Mouse (Mus musculus): ENCODE measurements around the gene Agpat1. TPM values are rescaled to one million over a fixed set of nuclear protein-coding genes. Genes with fewer than 3 reads are reported as not detected.

Agpat1 gene
- polyA plus RNA-seq, 1 experiment from 2014 or later = 64.8 TPM

DNA sequence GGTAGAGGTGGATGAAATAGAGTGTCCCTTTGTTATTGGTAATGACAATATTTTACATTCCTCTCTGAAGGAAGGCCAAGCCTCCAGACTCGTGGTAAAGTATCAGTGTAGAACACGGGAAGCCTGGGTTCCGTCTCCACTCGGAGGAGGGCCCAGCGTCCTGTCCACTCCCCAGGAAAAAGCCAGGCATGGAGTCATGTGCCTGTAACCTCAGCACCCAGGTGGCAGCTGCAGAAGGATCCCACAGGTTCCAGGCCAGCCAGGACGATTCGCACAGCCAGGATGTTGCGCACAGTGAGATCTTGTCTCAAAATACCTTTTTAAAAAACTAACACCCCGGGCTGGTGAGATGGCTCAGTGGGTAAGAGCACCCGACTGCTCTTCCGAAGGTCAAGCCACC lies 40.7 kb upstream of the Agpat1 start:
- DNase-seq (ENCODE audit: low spot score) = no peak
- H3K9me3 ChIP-seq (ENCODE audit: control insufficient read depth, low read length) = no peaks in the 10 kb centered on the region
- no peak overlapping the region for H3K4me2 ChIP-seq
- H3K4me1 ChIP-seq (replicated peaks; ENCODE audit: control insufficient read depth, insufficient read depth, low read length) = peaks cover 6% of the 10 kb centered on the region
- H3K4me3 ChIP-seq (ENCODE audit: low read depth, low read length) = no peak overlapping the region
- no peak overlapping the region for H3K9ac ChIP-seq (ENCODE audit: low read depth, low read length)
- no peak for ATAC-seq (replicated peaks; ENCODE audit: low FRiP score)
- H3K27me3 ChIP-seq (replicated peaks; ENCODE audit: control insufficient read depth, insufficient read depth, low read length) = peaks cover 8% of the 10 kb centered on the region; the same call in 1 of the 2 replicates
- 70% methylated on average over 11 of the region's 11 CpGs for WGBS
- no peaks in the 10 kb centered on the region for H3K36me3 ChIP-seq (ENCODE audit: control insufficient read depth, insufficient read depth, low read length)
- H3K27ac ChIP-seq (ENCODE audit: low read depth, low read length) = no peak overlapping the region

- Histone ChIP-seq H3K9me3 (ENCODE audit: control insufficient read depth, low read length) (no peaks in the 10 kb centered on the region), H3K4me3 (ENCODE audit: low read depth, low read length) (peak within 1 kb of the TSS; percentile 15; the same call in 1 of the 2 replicates), H3K36me3 (ENCODE audit: control insufficient read depth, insufficient read depth, low read length) (no peaks in the 10 kb centered on the region), H3K27ac (ENCODE audit: low read depth, low read length) (peak within 1 kb of the TSS; percentile 48; the same call in 1 of the 2 replicates), H3K4me1 (replicated peaks; ENCODE audit: control insufficient read depth, insufficient read depth, low read length) (peaks cover 6% of the 10 kb centered on the region), H3K27me3 (replicated peaks; ENCODE audit: control insufficient read depth, insufficient read depth, low read length) (peaks cover 8% of the 10 kb centered on the region; the same call in 1 of the 2 replicates), H3K4me2 (peak within 1 kb of the TSS; percentile 29; the same call in 1 of the 2 replicates), H3K9ac (ENCODE audit: low read depth, low read length) (no peak within 1 kb of the TSS; the same call in 1 of the 2 replicates)
- ATAC-seq (replicated peaks; ENCODE audit: low FRiP score) (peak; percentile 66), DNase-seq (ENCODE audit: low spot score) (no peak)
- WGBS = 10% methylated on average over 6 of the region's 6 CpGs
These were observed 40.0 kb upstream of the Agpat1 start, which contains the start of gene Notch4 for GRCm38 (mm10) chr17:34564003-34564421. Gene Notch4 (plus strand): TSS chr17:34564268.

DNA sequence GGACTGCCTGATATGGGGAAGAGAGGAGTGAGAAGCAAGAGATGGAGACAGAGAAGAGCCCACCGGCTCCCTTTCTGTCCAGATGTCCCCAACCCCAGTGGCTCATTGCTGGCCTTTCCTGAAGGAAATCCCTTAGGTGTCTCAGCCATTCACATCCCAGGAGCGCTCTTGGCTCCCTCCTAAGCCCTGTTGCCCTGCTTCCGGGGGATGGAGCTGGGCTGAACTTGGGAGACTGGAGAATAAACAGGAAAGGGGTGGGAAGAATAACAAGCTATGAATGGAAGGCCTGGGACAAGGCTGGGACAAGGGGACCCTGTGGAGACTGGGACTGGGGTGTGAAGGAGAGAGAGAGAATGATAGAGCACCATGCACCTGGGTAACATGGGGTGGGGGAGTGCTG lies 39.3 kb upstream of the Agpat1 start:
- Histone ChIP-seq H3K36me3 (ENCODE audit: control insufficient read depth, insufficient read depth, low read length) (no peaks in the 10 kb centered on the region), H3K4me3 (ENCODE audit: low read depth, low read length) (no peak overlapping the region), H3K9me3 (ENCODE audit: control insufficient read depth, low read length) (no peaks in the 10 kb centered on the region), H3K9ac (ENCODE audit: low read depth, low read length) (no peak overlapping the region; the same call in 1 of the 2 replicates), H3K4me2 (0 out of 2 replicates have a peak overlapping the region, but pooled peaks have one; percentile 29), H3K4me1 (replicated peaks; ENCODE audit: control insufficient read depth, insufficient read depth, low read length) (peaks cover 6% of the 10 kb centered on the region), H3K27me3 (replicated peaks; ENCODE audit: control insufficient read depth, insufficient read depth, low read length) (peaks cover 8% of the 10 kb centered on the region; the same call in 1 of the 2 replicates), H3K27ac (ENCODE audit: low read depth, low read length) (peak overlapping the region; percentile 48; the same call in 1 of the 2 replicates)
- no peak for ATAC-seq (replicated peaks; ENCODE audit: low FRiP score)
- no peak for DNase-seq (ENCODE audit: low spot score)
- WGBS = 64% methylated on average over 3 of the region's 3 CpGs

DNA sequence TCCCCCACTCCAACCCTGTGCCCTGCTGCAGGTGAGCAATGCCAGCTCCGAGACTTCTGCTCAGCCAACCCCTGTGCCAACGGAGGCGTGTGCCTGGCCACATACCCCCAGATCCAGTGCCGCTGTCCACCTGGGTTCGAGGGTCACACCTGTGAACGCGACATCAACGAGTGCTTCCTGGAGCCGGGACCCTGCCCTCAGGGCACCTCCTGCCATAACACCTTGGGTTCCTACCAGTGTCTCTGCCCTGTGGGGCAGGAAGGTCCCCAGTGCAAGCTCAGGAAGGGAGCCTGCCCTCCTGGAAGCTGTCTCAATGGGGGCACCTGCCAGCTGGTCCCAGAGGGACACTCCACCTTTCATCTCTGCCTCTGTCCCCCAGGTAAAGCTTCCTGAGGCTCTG lies 36.8 kb upstream of the Agpat1 start:
- H3K27me3 ChIP-seq (replicated peaks; ENCODE audit: control insufficient read depth, insufficient read depth, low read length) = peaks cover 8% of the 10 kb centered on the region; the same call in 1 of the 2 replicates
- 66% methylated on average over 9 of the region's 9 CpGs for WGBS
- no peak overlapping the region for H3K4me3 ChIP-seq (ENCODE audit: low read depth, low read length)
- no peak for ATAC-seq (replicated peaks; ENCODE audit: low FRiP score)
- no peaks in the 10 kb centered on the region for H3K9me3 ChIP-seq (ENCODE audit: control insufficient read depth, low read length)
- no peak for DNase-seq (ENCODE audit: low spot score)
- peaks cover 6% of the 10 kb centered on the region for H3K4me1 ChIP-seq (replicated peaks; ENCODE audit: control insufficient read depth, insufficient read depth, low read length)
- H3K4me2 ChIP-seq = no peak overlapping the region
- no peak overlapping the region for H3K27ac ChIP-seq (ENCODE audit: low read depth, low read length)
- no peak overlapping the region for H3K9ac ChIP-seq (ENCODE audit: low read depth, low read length)
- H3K36me3 ChIP-seq (ENCODE audit: control insufficient read depth, insufficient read depth, low read length) = no peaks in the 10 kb centered on the region

DNA sequence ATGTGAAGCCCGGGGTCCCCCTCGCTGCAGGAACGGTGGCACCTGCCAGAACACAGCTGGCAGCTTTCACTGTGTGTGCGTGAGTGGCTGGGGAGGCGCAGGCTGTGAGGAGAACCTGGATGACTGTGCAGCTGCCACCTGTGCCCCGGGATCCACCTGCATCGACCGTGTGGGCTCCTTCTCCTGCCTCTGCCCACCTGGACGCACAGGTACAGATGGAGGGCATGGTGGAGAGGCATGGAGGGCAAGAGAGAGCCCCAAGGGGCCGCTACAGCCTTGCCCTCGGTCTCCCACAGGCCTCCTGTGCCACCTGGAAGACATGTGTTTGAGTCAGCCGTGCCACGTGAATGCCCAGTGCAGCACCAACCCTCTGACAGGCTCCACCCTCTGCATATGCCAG lies 35.6 kb upstream of the Agpat1 start:
- DNase-seq (ENCODE audit: low spot score) = no peak
- Histone ChIP-seq H3K27ac (ENCODE audit: low read depth, low read length) (no peak overlapping the region), H3K36me3 (ENCODE audit: control insufficient read depth, insufficient read depth, low read length) (no peaks in the 10 kb centered on the region), H3K4me2 (no peak overlapping the region), H3K9ac (ENCODE audit: low read depth, low read length) (no peak overlapping the region), H3K4me1 (replicated peaks; ENCODE audit: control insufficient read depth, insufficient read depth, low read length) (peaks cover 6% of the 10 kb centered on the region), H3K9me3 (ENCODE audit: control insufficient read depth, low read length) (no peaks in the 10 kb centered on the region), H3K4me3 (ENCODE audit: low read depth, low read length) (no peak overlapping the region), H3K27me3 (replicated peaks; ENCODE audit: control insufficient read depth, insufficient read depth, low read length) (peaks cover 8% of the 10 kb centered on the region; the same call in 1 of the 2 replicates)
- ATAC-seq (replicated peaks; ENCODE audit: low FRiP score) = no peak
- 83% methylated on average over 13 of the region's 13 CpGs for WGBS

- no peak for ATAC-seq (replicated peaks; ENCODE audit: low FRiP score)
- Histone ChIP-seq H3K27me3 (replicated peaks; ENCODE audit: control insufficient read depth, insufficient read depth, low read length) (peaks cover 8% of the 10 kb centered on the region; the same call in 1 of the 2 replicates), H3K4me2 (no peak overlapping the region), H3K27ac (ENCODE audit: low read depth, low read length) (no peak overlapping the region), H3K4me1 (replicated peaks; ENCODE audit: control insufficient read depth, insufficient read depth, low read length) (no peaks in the 10 kb centered on the region), H3K9ac (ENCODE audit: low read depth, low read length) (no peak overlapping the region), H3K9me3 (ENCODE audit: control insufficient read depth, low read length) (no peaks in the 10 kb centered on the region), H3K4me3 (ENCODE audit: low read depth, low read length) (no peak overlapping the region), H3K36me3 (ENCODE audit: control insufficient read depth, insufficient read depth, low read length) (no peaks in the 10 kb centered on the region)
- 60% methylated on average over 4 of the region's 4 CpGs for WGBS
- DNase-seq (ENCODE audit: low spot score) = no peak
These were observed 34.1 kb upstream of the Agpat1 start for GRCm38 (mm10) chr17:34569919-34570318.

GRCm38 (mm10) chr17:34571875-34572274 lies 32.2 kb upstream of the Agpat1 start:
- Histone ChIP-seq H3K4me3 (ENCODE audit: low read depth, low read length) (no peak overlapping the region), H3K4me2 (no peak overlapping the region), H3K4me1 (replicated peaks; ENCODE audit: control insufficient read depth, insufficient read depth, low read length) (no peaks in the 10 kb centered on the region), H3K9me3 (ENCODE audit: control insufficient read depth, low read length) (no peaks in the 10 kb centered on the region), H3K36me3 (ENCODE audit: control insufficient read depth, insufficient read depth, low read length) (no peaks in the 10 kb centered on the region), H3K9ac (ENCODE audit: low read depth, low read length) (no peak overlapping the region), H3K27ac (ENCODE audit: low read depth, low read length) (no peak overlapping the region), H3K27me3 (replicated peaks; ENCODE audit: control insufficient read depth, insufficient read depth, low read length) (peaks cover 4% of the 10 kb centered on the region; the same call in 1 of the 2 replicates)
- 11% methylated on average over 5 of the region's 5 CpGs for WGBS
- ATAC-seq (replicated peaks; ENCODE audit: low FRiP score) = no peak
- no peak for DNase-seq (ENCODE audit: low spot score)

GRCm38 (mm10) chr17:34572361-34572760 lies 31.7 kb upstream of the Agpat1 start:
- DNase-seq (ENCODE audit: low spot score) = no peak
- Histone ChIP-seq H3K36me3 (ENCODE audit: control insufficient read depth, insufficient read depth, low read length) (no peaks in the 10 kb centered on the region), H3K9me3 (ENCODE audit: control insufficient read depth, low read length) (no peaks in the 10 kb centered on the region), H3K27me3 (replicated peaks; ENCODE audit: control insufficient read depth, insufficient read depth, low read length) (no peaks in the 10 kb centered on the region; the same call in 1 of the 2 replicates), H3K4me2 (no peak overlapping the region), H3K4me1 (replicated peaks; ENCODE audit: control insufficient read depth, insufficient read depth, low read length) (no peaks in the 10 kb centered on the region), H3K4me3 (ENCODE audit: low read depth, low read length) (no peak overlapping the region), H3K27ac (ENCODE audit: low read depth, low read length) (no peak overlapping the region), H3K9ac (ENCODE audit: low read depth, low read length) (no peak overlapping the region)
- ATAC-seq (replicated peaks; ENCODE audit: low FRiP score) = no peak
- WGBS = 24% methylated on average over 15 of the region's 15 CpGs

- Histone ChIP-seq H3K9me3 (ENCODE audit: control insufficient read depth, low read length) (no peaks in the 10 kb centered on the region), H3K9ac (ENCODE audit: low read depth, low read length) (no peak overlapping the region), H3K4me1 (replicated peaks; ENCODE audit: control insufficient read depth, insufficient read depth, low read length) (no peaks in the 10 kb centered on the region), H3K27me3 (replicated peaks; ENCODE audit: control insufficient read depth, insufficient read depth, low read length) (no peaks in the 10 kb centered on the region), H3K36me3 (ENCODE audit: control insufficient read depth, insufficient read depth, low read length) (no peaks in the 10 kb centered on the region; the same call in 1 of the 2 replicates), H3K27ac (ENCODE audit: low read depth, low read length) (no peak overlapping the region), H3K4me3 (ENCODE audit: low read depth, low read length) (no peak overlapping the region), H3K4me2 (no peak overlapping the region)
- DNase-seq (ENCODE audit: low spot score) = no peak
- ATAC-seq (replicated peaks; ENCODE audit: low FRiP score) = no peak
- WGBS = 59% methylated on average over 5 of the region's 5 CpGs
These were observed 27.5 kb upstream of the Agpat1 start for GRCm38 (mm10) chr17:34576577-34576976.
